Mouse (Mus musculus) E14TG2a.4 (cell line): ENCODE measurements around the gene Tubgcp6.

ENCODE experiments used
- CTCF ChIP-seq: conservative IDR thresholded peaks from 2 replicates; pipeline ENCODE4 v1.5.1; 2014; ENCODE audit warnings: low read length
- NANOG ChIP-seq: IDR thresholded peaks from 2 replicates; pipeline ENCODE4 v1.6.1; 2014; ENCODE audit warnings: borderline replicate concordance, low read length, mixed read lengths
- POU5F1 ChIP-seq: IDR thresholded peaks from 2 replicates; pipeline ENCODE4 v1.6.1; 2014; ENCODE audit warnings: low read length, borderline replicate concordance

- no peak for TF ChIP-seq CTCF
- TF ChIP-seq POU5F1 = no peak
- TF ChIP-seq NANOG = no peak
Observed at GRCm38 (mm10) chr15:89074613-89075477, 48.1 kb downstream of the Tubgcp6 start, which contains the start of gene Trabd.
